Mouse (Mus musculus): Measurements from ENCODE around the gene 1110032F04Rik. TPM values are rescaled to one million over a fixed set of nuclear protein-coding genes. Genes with fewer than 3 reads are reported as not detected.
"Not testable (repeated sequence)": the region's sequence is repeated elsewhere in the genome, so short reads cannot be mapped to it uniquely, and the experiment has no call there.

The 1110032F04Rik gene
- polyA plus RNA-seq, 1 experiment: not detected

DNA sequence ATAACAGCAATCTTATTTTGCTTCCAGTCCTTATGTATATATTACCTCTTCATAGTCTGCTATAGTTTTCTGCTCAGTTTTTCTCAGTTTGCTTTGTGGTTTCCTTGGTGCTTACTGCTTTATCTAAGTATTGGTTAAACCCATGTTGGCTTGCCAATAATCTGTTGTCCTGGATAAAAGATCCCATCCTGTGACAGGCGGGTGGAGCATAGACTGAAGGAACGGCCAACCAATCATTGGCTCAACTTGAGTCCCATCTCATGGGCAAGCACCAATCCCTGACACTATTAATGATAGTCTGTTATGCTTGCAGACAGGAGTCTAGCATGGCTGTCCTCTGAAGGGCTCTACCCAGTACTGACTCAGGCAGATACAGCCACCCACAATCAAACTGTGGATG, 4.7 kb downstream of the 1110032F04Rik start:
- H3K4me3 ChIP-seq (ENCODE audit: insufficient read depth, low read depth, low read length): no peak overlapping the region
- H3K27ac ChIP-seq (replicated peaks; ENCODE audit: low read depth, low read length): no peak overlapping the region
- H3K4me1 ChIP-seq (ENCODE audit: control insufficient read depth, insufficient read depth, insufficient read length, low read length): no peaks in the 10 kb centered on the region

DNA sequence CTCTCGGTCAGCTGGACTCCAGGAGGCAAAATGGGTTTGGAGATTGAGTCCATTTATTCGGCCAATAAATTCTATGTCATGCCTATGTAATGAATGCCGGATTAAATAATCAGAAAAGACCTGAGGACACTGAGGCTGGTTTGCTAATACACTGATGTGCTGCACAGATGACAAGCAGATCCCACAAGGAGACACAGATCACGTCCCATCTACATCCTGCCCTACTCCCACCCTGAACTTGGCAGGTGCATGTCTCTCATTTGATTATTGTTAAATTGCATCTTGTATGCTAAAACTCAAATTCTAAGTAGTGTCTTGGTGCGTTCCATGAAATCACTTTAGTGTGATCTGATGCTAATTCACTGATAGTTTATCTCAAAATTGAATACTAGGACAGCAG, 17.5 kb downstream of the 1110032F04Rik start:
- Histone ChIP-seq H3K27ac (replicated peaks; ENCODE audit: low read depth, low read length) (no peak overlapping the region), H3K4me3 (ENCODE audit: insufficient read depth, low read depth, low read length) (no peak overlapping the region), H3K4me1 (ENCODE audit: control insufficient read depth, insufficient read depth, insufficient read length, low read length) (no peaks in the 10 kb centered on the region)

DNA sequence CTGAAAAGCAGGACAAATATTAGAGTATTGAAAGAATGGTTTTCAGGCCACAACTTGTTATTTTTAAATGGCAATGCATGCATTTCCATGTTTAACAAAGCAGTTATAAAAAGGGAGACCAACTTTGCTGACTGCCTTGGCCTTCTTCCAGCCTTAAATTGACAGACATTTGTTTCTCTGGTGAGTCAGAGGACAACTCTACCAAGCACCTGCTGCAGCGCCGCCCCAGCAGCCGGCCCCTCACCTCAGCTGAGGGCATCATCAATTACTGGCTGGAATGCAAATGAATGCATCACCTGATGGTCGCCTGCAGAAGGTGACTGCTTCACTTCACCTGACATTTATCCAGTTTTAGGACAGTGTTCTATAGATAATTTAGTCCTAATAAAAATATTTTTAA, 26.0 kb downstream of the 1110032F04Rik start:
- H3K4me1 ChIP-seq (ENCODE audit: control insufficient read depth, insufficient read depth, insufficient read length, low read length): no peaks in the 10 kb centered on the region
- no peak overlapping the region for H3K27ac ChIP-seq (replicated peaks; ENCODE audit: low read depth, low read length)

DNA sequence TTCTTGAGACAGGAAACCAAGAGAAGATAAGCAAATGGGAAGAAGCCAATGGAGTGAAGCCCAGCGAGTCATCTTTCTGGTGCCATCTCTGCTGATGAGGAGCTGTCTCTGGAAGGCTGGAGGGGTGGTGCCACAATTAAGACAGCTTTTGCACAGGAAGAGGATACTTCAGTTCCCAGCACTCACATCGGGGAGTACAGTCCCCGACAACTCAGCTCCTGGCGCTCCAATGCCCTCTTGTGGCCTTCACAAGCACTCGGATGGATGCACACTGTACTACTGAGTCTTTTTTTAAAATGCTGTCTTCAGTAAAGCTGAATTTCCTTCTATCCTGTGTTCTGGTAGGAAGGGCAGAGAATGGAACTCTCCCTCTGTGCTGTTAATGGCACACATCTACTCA, 27.8 kb downstream of the 1110032F04Rik start:
- no peak overlapping the region for H3K4me3 ChIP-seq (ENCODE audit: insufficient read depth, low read depth, low read length)
- H3K4me1 ChIP-seq (ENCODE audit: control insufficient read depth, insufficient read depth, insufficient read length, low read length): no peaks in the 10 kb centered on the region
- no peak overlapping the region for H3K27ac ChIP-seq (replicated peaks; ENCODE audit: low read depth, low read length)

More for the DNA sequence above, 26.0 kb downstream of the 1110032F04Rik start:
- no peak overlapping the region for H3K4me3 ChIP-seq (ENCODE audit: insufficient read depth, low read depth, low read length)

DNA sequence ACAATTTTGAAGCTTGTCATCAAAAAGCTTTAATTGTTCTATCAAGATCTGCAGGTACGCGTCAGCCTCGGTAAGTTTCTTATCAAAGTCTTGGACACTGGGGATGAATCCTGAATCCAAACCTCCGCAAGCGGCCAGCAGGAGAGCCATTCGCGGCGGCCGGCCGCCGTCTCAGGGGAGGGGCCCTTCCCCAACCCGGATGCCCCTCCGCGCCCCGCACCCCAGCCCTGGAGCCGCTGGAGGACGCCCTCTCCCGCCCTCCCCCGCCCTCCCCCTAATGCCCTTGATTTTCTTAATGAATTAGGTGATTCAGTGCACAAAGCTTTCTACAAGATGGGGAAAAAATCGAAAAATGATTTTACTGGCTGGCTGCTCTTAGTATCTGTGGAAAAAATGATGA, 33.2 kb downstream of the 1110032F04Rik start:
- not testable (repeated sequence) for H3K27ac ChIP-seq (replicated peaks; ENCODE audit: low read depth, low read length); H3K4me3 ChIP-seq (ENCODE audit: insufficient read depth, low read depth, low read length)

DNA sequence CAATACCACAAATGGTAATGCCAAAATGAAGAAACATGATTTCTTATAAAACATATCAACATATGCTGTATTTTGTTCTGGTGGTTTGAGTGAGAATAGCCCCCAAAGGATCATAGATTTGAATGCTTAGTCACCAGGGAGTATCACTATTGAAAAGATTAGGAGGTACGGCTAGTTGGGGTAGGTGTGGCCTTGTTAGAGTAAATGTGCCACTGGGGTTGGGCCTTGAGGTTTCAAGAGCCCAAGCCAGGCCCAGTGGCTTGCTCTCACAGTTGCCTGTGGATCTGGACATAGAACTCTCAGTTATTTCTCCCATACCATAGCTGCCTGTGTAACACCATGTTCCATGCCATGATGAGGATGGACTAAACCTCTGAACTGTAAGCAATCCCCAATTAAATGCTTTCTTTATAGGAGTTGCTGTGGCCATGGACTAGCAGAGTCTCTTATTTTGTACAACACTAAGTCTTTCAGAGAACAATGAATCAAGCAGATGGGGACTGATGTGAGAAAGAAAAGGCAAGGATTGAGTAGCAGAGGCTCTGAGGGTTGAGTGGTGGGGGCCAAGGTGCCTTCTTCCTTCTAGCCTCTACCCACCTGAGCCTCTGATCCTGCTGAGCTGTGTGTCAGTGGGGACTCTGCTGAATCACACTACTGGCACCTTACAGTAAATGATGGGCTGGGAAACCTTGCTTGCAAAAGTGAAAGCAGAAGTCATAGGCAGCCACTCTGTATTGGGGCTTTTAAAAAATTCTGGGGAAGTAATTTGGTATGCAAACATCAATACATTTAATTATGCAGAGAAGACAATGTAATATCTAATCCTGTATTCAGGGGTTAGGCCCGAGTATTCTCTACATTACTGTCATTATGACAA, 35.8 kb downstream of the 1110032F04Rik start:
- H3K27ac ChIP-seq (replicated peaks; ENCODE audit: low read depth, low read length): no peak overlapping the region
- H3K4me1 ChIP-seq (ENCODE audit: control insufficient read depth, insufficient read depth, insufficient read length, low read length): no peaks in the 10 kb centered on the region
- H3K4me3 ChIP-seq (ENCODE audit: insufficient read depth, low read depth, low read length): no peak overlapping the region

More for the DNA sequence above, 33.2 kb downstream of the 1110032F04Rik start:
- H3K4me1 ChIP-seq (ENCODE audit: control insufficient read depth, insufficient read depth, insufficient read length, low read length): not testable (repeated sequence)

DNA sequence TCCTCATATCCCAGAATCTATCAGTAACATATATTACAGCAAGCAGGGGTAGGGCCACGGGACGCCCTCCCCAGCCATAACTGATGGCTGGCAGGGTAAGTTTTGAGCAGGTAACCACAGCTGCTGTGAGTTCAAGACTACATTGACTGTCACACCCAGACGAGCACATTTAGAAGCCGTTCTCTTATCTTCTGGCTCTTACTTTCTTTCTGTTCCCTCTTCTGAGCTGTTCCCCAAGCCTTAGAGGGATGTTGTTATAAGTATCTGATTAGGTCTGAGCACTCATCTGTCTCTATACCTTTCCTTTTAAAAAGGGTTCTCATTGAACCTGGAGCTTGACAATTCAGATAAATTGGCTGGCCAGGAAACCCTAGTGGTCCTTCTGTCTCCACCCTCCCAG, 38.1 kb downstream of the 1110032F04Rik start:
- Histone ChIP-seq H3K27ac (replicated peaks; ENCODE audit: low read depth, low read length) (no peak overlapping the region), H3K4me3 (ENCODE audit: insufficient read depth, low read depth, low read length) (no peak overlapping the region), H3K4me1 (ENCODE audit: control insufficient read depth, insufficient read depth, insufficient read length, low read length) (no peaks in the 10 kb centered on the region)

Other genes starting within 250 kb of the 1110032F04Rik start
- gene Il12a, start 178.9 kb upstream of the 1110032F04Rik start, polyA plus RNA-seq (2012; ENCODE audit: insufficient read depth, insufficient read length, missing spikeins): not detected in 2 replicates
- 2.7 and 3.3 TPM in 2 replicates for gene Ift80, start 135.0 kb downstream of the 1110032F04Rik start, polyA plus RNA-seq (2012; ENCODE audit: insufficient read depth, insufficient read length, missing spikeins)
- 6.3 and 7.3 TPM in 2 replicates for gene Smc4, start 135.2 kb downstream of the 1110032F04Rik start, polyA plus RNA-seq (2012; ENCODE audit: insufficient read depth, insufficient read length, missing spikeins)
- not detected in 2 replicates for gene Trim59, start 175.2 kb downstream of the 1110032F04Rik start, polyA plus RNA-seq (2012; ENCODE audit: insufficient read depth, insufficient read length, missing spikeins)